Mouse (Mus musculus) heart, postnatal 0 days (tissue): ENCODE data around the gene Ctf1.

Experiments
- CTCF ChIP-seq: IDR thresholded peaks from 2 replicates; pipeline ENCODE4 v1.5.1; 2016; ENCODE audit warnings: antibody characterized with exemption, control low read depth, low read depth
- EP300 ChIP-seq: IDR thresholded peaks from 2 replicates; pipeline ENCODE4 v1.6.1; 2016; ENCODE audit warnings: antibody characterized with exemption, low read depth

DNA sequence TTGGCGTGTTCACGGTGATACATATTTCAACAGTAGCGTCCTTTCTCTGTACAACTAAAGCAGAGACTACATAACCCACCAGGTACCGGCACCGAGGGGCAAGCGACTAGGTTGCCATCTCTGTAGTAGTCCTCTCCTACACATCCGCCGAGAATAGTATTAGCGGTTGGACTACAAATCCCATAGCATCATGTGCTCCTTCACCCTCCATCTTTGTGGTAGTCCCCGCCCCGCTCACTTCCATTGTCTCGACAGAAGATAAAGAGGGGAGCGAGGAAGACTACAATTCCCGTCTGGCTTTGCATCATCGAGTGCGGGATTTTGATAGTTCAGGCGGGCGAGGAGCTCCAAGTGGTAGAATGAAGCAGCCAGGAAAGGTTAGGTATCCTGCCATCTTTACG, 32.7 kb downstream of the Ctf1 start:
- TF ChIP-seq CTCF (peak; percentile 14; the same call in 1 of the 2 replicates), EP300 (no peak)
